Mouse (Mus musculus) heart, postnatal 0 days (tissue): ENCODE data around the gene Cabp2. TPM values are rescaled to one million over a fixed set of nuclear protein-coding genes. Genes with fewer than 3 reads are reported as not detected.
"Not testable (repeated sequence)": the region's sequence is repeated elsewhere in the genome, so short reads cannot be mapped to it uniquely, and the experiment has no call there.

Experiments used
- ATAC-seq: fragments of 200-750 bp; cut with Nextera tagmentation; 2 replicates; pipeline ENCODE4 v1.8.0; 2017; ENCODE audit warnings: low read depth, moderate number of reproducible peaks, moderate library complexity; ENCODE audit not compliant: insufficient read depth
- DNase-seq: peaks from one replicate; pipeline ENCODE4 v3.0.0-alpha.2; 2016; ENCODE audit warnings: low spot score
- H3K27ac ChIP-seq: fragments of 300-500 bp; sonication (generic); 2 replicates; pipeline ENCODE4 v1.5.1; 2014; ENCODE audit warnings: low read depth, mild to moderate bottlenecking
- H3K27me3 ChIP-seq: fragments of 300-500 bp; sonication (generic); 2 replicates; pipeline ENCODE4 v1.6.1; 2014; ENCODE audit warnings: low read length, mixed read lengths; ENCODE audit not compliant: control insufficient read depth, insufficient read depth
- H3K36me3 ChIP-seq: fragments of 300-500 bp; sonication (generic); replicated peaks from 2 replicates; pipeline ENCODE4 v1.6.1; 2014; ENCODE audit warnings: low read length, mixed read lengths; ENCODE audit not compliant: control insufficient read depth, insufficient read depth
- H3K4me1 ChIP-seq: fragments of 300-500 bp; sonication (generic); 2 replicates; pipeline ENCODE4 v1.6.1; 2014; ENCODE audit warnings: antibody characterized with exemption; ENCODE audit not compliant: control insufficient read depth, insufficient read depth
- H3K4me2 ChIP-seq: fragments of 300-500 bp; sonication (generic); 2 replicates; pipeline ENCODE4 v1.6.1; 2014; ENCODE audit warnings: low read depth, mild to moderate bottlenecking, low read length, moderate library complexity
- H3K4me3 ChIP-seq: fragments of 300-500 bp; sonication (generic); 2 replicates; pipeline ENCODE4 v1.5.1; 2014; ENCODE audit warnings: low read depth, low read length
- H3K9ac ChIP-seq: fragments of 300-500 bp; sonication (generic); replicated peaks from 2 replicates; pipeline ENCODE4 v1.6.1; 2014; ENCODE audit warnings: low read depth, low read length, mixed read lengths
- H3K9me3 ChIP-seq: fragments of 300-500 bp; sonication (generic); replicated peaks from 2 replicates; pipeline ENCODE4 v1.6.1; 2016; ENCODE audit warnings: low read length; ENCODE audit not compliant: control insufficient read depth
- CTCF ChIP-seq: IDR thresholded peaks from 2 replicates; pipeline ENCODE4 v1.5.1; 2016; ENCODE audit warnings: antibody characterized with exemption, control low read depth, low read depth
- EP300 ChIP-seq: IDR thresholded peaks from 2 replicates; pipeline ENCODE4 v1.6.1; 2016; ENCODE audit warnings: antibody characterized with exemption, low read depth
- WGBS: fragments of 180-500 bp; shearing (Covaris S2); extraction: QIAGEN DNeasy Blood & Tissue Kit; methylation state at CpG from one replicate; pipeline ENCODE4 v1.1.7; 2014; 5-methylcytosine and 5-hydroxymethylcytosine counted together
- polyA plus RNA-seq: library from polyadenylated mRNA; unstranded; fragments of >200 nt; fragmentation: Nextera tagmentation; extraction: Ambion mirVana; gene quantifications from 2 replicates; pipeline ENCODE4 v1.2.1, GENCODE M21; 2015
- total RNA-seq: library from RNA; depleted of rRNA; stranded (reverse); fragments of >200 nt; gene quantifications from 2 replicates; pipeline ENCODE4 v1.2.3, GENCODE M21; 2014; ENCODE audit warnings: low replicate concordance

Cabp2 gene
- total and polyA plus RNA-seq, 2 experiments from 2014 or later: not detected

- Histone ChIP-seq H3K4me3 (no peak overlapping the region), H3K4me2 (no peak overlapping the region), H3K9me3 (no peaks in the 10 kb centered on the region), H3K27ac (no peak overlapping the region), H3K27me3 (no peaks in the 10 kb centered on the region), H3K36me3 (no peaks in the 10 kb centered on the region), H3K4me1 (no peaks in the 10 kb centered on the region), H3K9ac (no peak overlapping the region)
- 97% methylated on average over 7 of the region's 7 CpGs for WGBS
- no peak for TF ChIP-seq CTCF
- no peak for TF ChIP-seq EP300
- ATAC-seq (no peak), DNase-seq (no peak)
Measured at GRCm38 (mm10) chr19:4057962-4058361, 23.4 kb upstream of the Cabp2 start.

GRCm38 (mm10) chr19:4058581-4058980, 22.8 kb upstream of the Cabp2 start:
- H3K4me2 ChIP-seq: no peak overlapping the region
- WGBS: 80% methylated on average over 5 of the region's 5 CpGs
- no peaks in the 10 kb centered on the region for H3K27me3 ChIP-seq
- no peak overlapping the region for H3K9ac ChIP-seq
- H3K4me1 ChIP-seq: no peaks in the 10 kb centered on the region
- H3K9me3 ChIP-seq: no peaks in the 10 kb centered on the region
- TF ChIP-seq EP300 (no peak), CTCF (no peak)
- DNase-seq: no peak
- no peak overlapping the region for H3K27ac ChIP-seq
- H3K4me3 ChIP-seq: no peak overlapping the region
- no peaks in the 10 kb centered on the region for H3K36me3 ChIP-seq
- no peak for ATAC-seq

GRCm38 (mm10) chr19:4059069-4059740, 22.2 kb upstream of the Cabp2 start, which contains the start of gene Gstp3:
Gene Gstp3 (minus strand): TSS chr19:4059569.
- H3K4me1 ChIP-seq: no peaks in the 10 kb centered on the region

GRCm38 (mm10) chr19:4060044-4060898, 21.1 kb upstream of the Cabp2 start:
- not testable (repeated sequence) for H3K27me3 ChIP-seq, H3K4me2 ChIP-seq, H3K36me3 ChIP-seq, H3K9me3 ChIP-seq, H3K4me3 ChIP-seq, H3K27ac ChIP-seq, H3K4me1 ChIP-seq, DNase-seq, H3K9ac ChIP-seq, ATAC-seq
- 89% methylated on average over 8 of the region's 8 CpGs for WGBS

More at GRCm38 (mm10) chr19:4059069-4059740, 22.2 kb upstream of the Cabp2 start, which contains the start of gene Gstp3:
- no peak within 1 kb of the TSS for H3K27ac ChIP-seq
- DNase-seq: no peak
- no peak within 1 kb of the TSS for H3K4me2 ChIP-seq
- H3K36me3 ChIP-seq: no peaks in the 10 kb centered on the region
- H3K9ac ChIP-seq: no peak within 1 kb of the TSS
- ATAC-seq: no peak
- H3K9me3 ChIP-seq: no peaks in the 10 kb centered on the region
- TF ChIP-seq EP300 (no peak), CTCF (no peak)
- no peak within 1 kb of the TSS for H3K4me3 ChIP-seq
- no peaks in the 10 kb centered on the region for H3K27me3 ChIP-seq
- 64% methylated on average over 15 of the region's 15 CpGs for WGBS

GRCm38 (mm10) chr19:4060899-4061465, 20.4 kb upstream of the Cabp2 start:
- 81% methylated on average over 5 of the region's 6 CpGs for WGBS
- no peak overlapping the region for H3K9ac ChIP-seq
- ATAC-seq (no peak), DNase-seq (no peak)
- H3K27ac ChIP-seq: no peak overlapping the region
- H3K4me3 ChIP-seq: no peak overlapping the region
- H3K36me3 ChIP-seq: no peaks in the 10 kb centered on the region
- no peaks in the 10 kb centered on the region for H3K9me3 ChIP-seq
- TF ChIP-seq EP300: no peak
- TF ChIP-seq CTCF: no peak
- no peaks in the 10 kb centered on the region for H3K27me3 ChIP-seq
- no peak overlapping the region for H3K4me2 ChIP-seq
- no peaks in the 10 kb centered on the region for H3K4me1 ChIP-seq

- DNase-seq, H3K27me3 ChIP-seq, ATAC-seq, H3K36me3 ChIP-seq, H3K4me1 ChIP-seq, H3K9ac ChIP-seq, H3K9me3 ChIP-seq, H3K4me2 ChIP-seq, H3K4me3 ChIP-seq: not testable (repeated sequence)
- peak overlapping the region; percentile 55; the same call in 1 of the 2 replicates for H3K27ac ChIP-seq
- 48% methylated on average over 2 of the region's 4 CpGs for whole genome bisulfite sequencing
Measured at GRCm38 (mm10) chr19:4063357-4063756, 18.0 kb upstream of the Cabp2 start.

- not testable (repeated sequence) for H3K9me3 ChIP-seq, H3K4me1 ChIP-seq, H3K36me3 ChIP-seq, H3K9ac ChIP-seq, ATAC-seq, DNase-seq, H3K27me3 ChIP-seq
- 0 out of 2 replicates have a peak overlapping the region, but pooled peaks have one; percentile 27 for H3K4me2 ChIP-seq
- H3K27ac ChIP-seq: peak overlapping the region; percentile 62; the same call in 1 of the 2 replicates
- WGBS: 0% methylated on average over 1 of the region's 11 CpGs
- H3K4me3 ChIP-seq: peak overlapping the region; percentile 19; the same call in 1 of the 2 replicates
Measured at GRCm38 (mm10) chr19:4064501-4064900, 16.9 kb upstream of the Cabp2 start.
